Mouse (Mus musculus) hindbrain, embryonic 14.5 days (tissue): ENCODE measurements around the gene Wfdc8. TPM values are rescaled to one million over a fixed set of nuclear protein-coding genes. Genes with fewer than 3 reads are reported as not detected.
"Not testable (repeated sequence)": the region's sequence is repeated elsewhere in the genome, so short reads cannot be mapped to it uniquely, and the experiment has no call there.

ENCODE experiments used
- ATAC-seq: fragments of 200-750 bp; cut with Nextera tagmentation; 2 replicates; pipeline ENCODE4 v1.8.0; 2017; ENCODE audit warnings: moderate number of reproducible peaks, mild to moderate bottlenecking, moderate TSS enrichment, moderate library complexity; ENCODE audit not compliant: low FRiP score
- DNase-seq: peaks from one replicate; pipeline ENCODE4 v3.0.0-alpha.2; 2015; ENCODE audit warnings: low spot score
- H3K27ac ChIP-seq: fragments of 300-500 bp; sonication (generic); 2 replicates; pipeline ENCODE4 v1.5.1; 2014; ENCODE audit warnings: mild to moderate bottlenecking, moderate library complexity
- H3K27me3 ChIP-seq: fragments of 300-500 bp; sonication (generic); 2 replicates; pipeline ENCODE4 v1.6.1; 2014; ENCODE audit warnings: mild to moderate bottlenecking, low read length, mixed read lengths; ENCODE audit not compliant: control insufficient read depth, insufficient read depth
- H3K36me3 ChIP-seq: fragments of 300-500 bp; sonication (generic); replicated peaks from 2 replicates; pipeline ENCODE4 v1.6.1; 2014; ENCODE audit not compliant: control insufficient read depth, insufficient read depth
- H3K4me1 ChIP-seq: fragments of 300-500 bp; sonication (generic); replicated peaks from 2 replicates; pipeline ENCODE4 v1.6.1; 2014; ENCODE audit warnings: antibody characterized with exemption, low read length, mixed read lengths; ENCODE audit not compliant: control insufficient read depth, insufficient read depth
- H3K4me2 ChIP-seq: fragments of 300-500 bp; sonication (generic); replicated peaks from 2 replicates; pipeline ENCODE4 v1.6.1; 2014; ENCODE audit warnings: mild to moderate bottlenecking, moderate library complexity
- H3K4me3 ChIP-seq: fragments of 300-500 bp; sonication (generic); replicated peaks from 2 replicates; pipeline ENCODE4 v1.5.1; 2014; ENCODE audit warnings: mild to moderate bottlenecking, low read length
- H3K9ac ChIP-seq: fragments of 300-500 bp; sonication (generic); 2 replicates; pipeline ENCODE4 v1.6.1; 2014
- H3K9me3 ChIP-seq: fragments of 300-500 bp; sonication (generic); 2 replicates; pipeline ENCODE4 v1.6.1; 2016; ENCODE audit warnings: low read length; ENCODE audit not compliant: control insufficient read depth
- WGBS: fragments of 180-500 bp; shearing (Covaris S2); extraction: QIAGEN DNeasy Blood & Tissue Kit; methylation state at CpG from one replicate; pipeline ENCODE4 v1.1.7; 2014; 5-methylcytosine and 5-hydroxymethylcytosine counted together
- polyA plus RNA-seq: library from polyadenylated mRNA; unstranded; fragments of >200 nt; fragmentation: Nextera tagmentation; extraction: Ambion mirVana; gene quantifications from 2 replicates; pipeline ENCODE4 v1.2.1, GENCODE M21; 2014

Gene Wfdc8
- polyA plus RNA-seq = not detected in 2 replicates

- not testable (repeated sequence) for H3K36me3 ChIP-seq, H3K27me3 ChIP-seq, H3K4me3 ChIP-seq, DNase-seq, H3K4me1 ChIP-seq, H3K4me2 ChIP-seq, H3K9ac ChIP-seq, H3K27ac ChIP-seq, H3K9me3 ChIP-seq, ATAC-seq
- WGBS = 51% methylated on average over 8 of the region's 8 CpGs
Measured at GRCm38 (mm10) chr2:164613471-164613870, at the start of gene Wfdc8, which contains the start of gene Wfdc6b. Gene Wfdc8, minus strand, starts transcription at chr2:164613626. Gene Wfdc6b, plus strand, starts transcription at chr2:164613522.

- WGBS = 87% methylated on average over 9 of the region's 9 CpGs
- no peak for ATAC-seq
Measured at GRCm38 (mm10) chr2:164656483-164656882, 43.1 kb upstream of the Wfdc8 start, which contains the start of gene Wfdc9. Gene Wfdc9, minus strand, starts transcription at chr2:164656583.

GRCm38 (mm10) chr2:164655858-164656257 is 42.4 kb upstream of the Wfdc8 start, which contains the start of gene Wfdc10:
Gene Wfdc10, plus strand, starts transcription at chr2:164656046.
- ATAC-seq = no peak
- 23% methylated on average over 11 of the region's 11 CpGs for whole genome bisulfite sequencing
- no peaks in the 10 kb centered on the region for H3K4me1 ChIP-seq

More at GRCm38 (mm10) chr2:164656483-164656882, 43.1 kb upstream of the Wfdc8 start, which contains the start of gene Wfdc9:
- H3K4me3 ChIP-seq = no peak within 1 kb of the TSS
- H3K9me3 ChIP-seq = no peaks in the 10 kb centered on the region
- DNase-seq = no peak
- no peaks in the 10 kb centered on the region for H3K4me1 ChIP-seq
- no peak within 1 kb of the TSS for H3K4me2 ChIP-seq
- no peak within 1 kb of the TSS for H3K27ac ChIP-seq
- H3K36me3 ChIP-seq = no peaks in the 10 kb centered on the region
- no peak within 1 kb of the TSS for H3K9ac ChIP-seq
- H3K27me3 ChIP-seq = no peaks in the 10 kb centered on the region

GRCm38 (mm10) chr2:164641881-164642673 is 28.7 kb upstream of the Wfdc8 start:
- Histone ChIP-seq H3K27me3 (no peaks in the 10 kb centered on the region), H3K27ac (no peak overlapping the region), H3K9ac (no peak overlapping the region), H3K9me3 (no peaks in the 10 kb centered on the region), H3K4me1 (no peaks in the 10 kb centered on the region), H3K4me3 (no peak overlapping the region), H3K36me3 (no peaks in the 10 kb centered on the region), H3K4me2 (no peak overlapping the region)
- ATAC-seq (no peak), DNase-seq (no peak)
- 72% methylated on average over 13 of the region's 13 CpGs for WGBS

More at GRCm38 (mm10) chr2:164655858-164656257, 42.4 kb upstream of the Wfdc8 start, which contains the start of gene Wfdc10:
- no peak within 1 kb of the TSS for H3K27ac ChIP-seq
- no peak within 1 kb of the TSS for H3K4me3 ChIP-seq
- no peaks in the 10 kb centered on the region for H3K9me3 ChIP-seq
- no peaks in the 10 kb centered on the region for H3K36me3 ChIP-seq
- peak; percentile 61 for DNase-seq
- H3K9ac ChIP-seq = no peak within 1 kb of the TSS
- H3K27me3 ChIP-seq = no peaks in the 10 kb centered on the region
- H3K4me2 ChIP-seq = no peak within 1 kb of the TSS

- Histone ChIP-seq H3K9me3 (no peaks in the 10 kb centered on the region), H3K4me2 (no peak overlapping the region), H3K27me3 (no peaks in the 10 kb centered on the region), H3K27ac (no peak overlapping the region), H3K9ac (no peak overlapping the region), H3K4me1 (no peaks in the 10 kb centered on the region), H3K4me3 (no peak overlapping the region), H3K36me3 (no peaks in the 10 kb centered on the region)
- no peak for DNase-seq
- 68% methylated on average over 7 of the region's 7 CpGs for WGBS
- no peak for ATAC-seq
Measured at GRCm38 (mm10) chr2:164641129-164641528, 27.7 kb upstream of the Wfdc8 start.

- Histone ChIP-seq H3K4me2 (no peak within 1 kb of the TSS), H3K9ac (no peak within 1 kb of the TSS), H3K4me3 (no peak within 1 kb of the TSS), H3K36me3 (no peaks in the 10 kb centered on the region), H3K4me1 (no peaks in the 10 kb centered on the region), H3K27me3 (no peaks in the 10 kb centered on the region), H3K9me3 (no peaks in the 10 kb centered on the region), H3K27ac (no peak within 1 kb of the TSS)
- no peak for ATAC-seq
- DNase-seq = no peak
- WGBS = 89% methylated on average over 3 of the region's 3 CpGs
Measured at GRCm38 (mm10) chr2:164638696-164639095, 25.3 kb upstream of the Wfdc8 start, which contains the start of gene Wfdc16. Gene Wfdc16, minus strand, starts transcription at chr2:164638796.

GRCm38 (mm10) chr2:164635266-164635665 is 21.8 kb upstream of the Wfdc8 start:
- Histone ChIP-seq H3K27me3 (no peaks in the 10 kb centered on the region), H3K36me3 (no peaks in the 10 kb centered on the region), H3K4me3 (no peak overlapping the region), H3K9me3 (no peaks in the 10 kb centered on the region), H3K4me1 (no peaks in the 10 kb centered on the region), H3K4me2 (no peak overlapping the region), H3K27ac (no peak overlapping the region), H3K9ac (no peak overlapping the region)
- no peak for ATAC-seq
- 84% methylated on average over 9 of the region's 9 CpGs for WGBS
- DNase-seq = no peak

- Histone ChIP-seq H3K27me3 (no peaks in the 10 kb centered on the region), H3K4me3 (no peak overlapping the region), H3K36me3 (no peaks in the 10 kb centered on the region), H3K9ac (no peak overlapping the region), H3K4me2 (no peak overlapping the region), H3K9me3 (no peaks in the 10 kb centered on the region), H3K27ac (no peak overlapping the region), H3K4me1 (no peaks in the 10 kb centered on the region)
- WGBS = 80% methylated on average over 4 of the region's 4 CpGs
- ATAC-seq = no peak
- no peak for DNase-seq
Measured at GRCm38 (mm10) chr2:164621775-164622174, 8.3 kb upstream of the Wfdc8 start.

GRCm38 (mm10) chr2:164619050-164619449 is 5.6 kb upstream of the Wfdc8 start:
- Histone ChIP-seq H3K4me2 (no peak overlapping the region), H3K36me3 (no peaks in the 10 kb centered on the region), H3K9ac (no peak overlapping the region), H3K4me1 (no peaks in the 10 kb centered on the region), H3K27ac (no peak overlapping the region), H3K9me3 (no peaks in the 10 kb centered on the region), H3K4me3 (no peak overlapping the region), H3K27me3 (no peaks in the 10 kb centered on the region)
- ATAC-seq = no peak
- WGBS = 85% methylated on average over 5 of the region's 5 CpGs
- no peak for DNase-seq
